Mouse (Mus musculus) Patski (cell line): ENCODE results near the gene Ccdc97. TPM values are rescaled to one million over a fixed set of nuclear protein-coding genes. Genes with fewer than 3 reads are reported as not detected.

Experiments used
- ATAC-seq: fragments of 100-300 bp; one replicate; pipeline ENCODE4 v1.8.0; 2021
- CTCF ChIA-PET: fragments of 350-600 bp; sonication (Branson Sonifier 250); formaldehyde crosslinking; loops from one replicate; lab custom pipeline; 2022; ENCODE audit warnings: inconsistent platforms; lab: Charles Lee
- POLR2A ChIA-PET: fragments of 350-600 bp; sonication (Branson Sonifier 250); formaldehyde crosslinking; loops from one replicate; lab custom pipeline; 2022; ENCODE audit warnings: antibody characterized with exemption, inconsistent platforms; lab: Charles Lee
- DNase-seq: peaks from one replicate; pipeline ENCODE4 v3.0.0-alpha.2; 2011; ENCODE audit warnings: low read depth, low spot score
- H3K27me3 ChIP-seq: fragments of 371-371 bp; one replicate; pipeline ENCODE4 v1.5.1; 2021
- CTCF ChIP-seq: fragments of 100-300 bp; IDR thresholded peaks from one replicate; pipeline ENCODE4 v1.5.1; 2021
- in situ Hi-C: fragments of 300-500 bp; cut with MboI; formaldehyde crosslinking; loops from 3 replicates; pipeline ENCODE4 v1.11.1; 2018; ENCODE audit warnings: low pct_unique_long_range_greater_than_20kb, mixed read lengths
- polyA plus RNA-seq: library from polyadenylated mRNA; unstranded; gene quantifications from one replicate; pipeline ENCODE4 v1.2.3, GENCODE M21; 2021

Ccdc97 gene
- polyA plus RNA-seq, 1 experiment from 2014 or later: 33.7 TPM

DNA sequence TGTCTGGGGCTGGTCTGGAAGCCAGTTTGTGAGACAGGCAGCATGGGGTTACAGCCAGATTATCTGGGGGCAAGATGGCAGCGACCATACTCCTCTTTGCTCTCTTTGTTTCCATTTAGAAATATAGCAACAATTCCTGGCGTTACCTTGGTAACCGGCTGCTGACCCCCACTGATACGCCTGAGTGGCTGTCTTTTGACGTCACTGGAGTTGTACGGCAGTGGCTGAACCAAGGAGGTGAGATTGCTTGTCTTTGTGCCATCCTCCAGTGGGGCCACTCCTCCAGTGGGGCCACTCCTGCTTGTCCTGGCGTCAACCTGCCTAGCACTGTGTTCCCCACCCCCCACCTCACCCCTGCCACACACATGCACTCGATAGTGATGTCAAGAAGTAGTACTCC lies 24.8 kb downstream of the Ccdc97 start:
- ChIA-PET CTCF (no interaction called here), POLR2A (no interaction called here)
- no peak for TF ChIP-seq CTCF
- no peak for ATAC-seq
- no peaks in the 10 kb centered on the region for H3K27me3 ChIP-seq
- in situ Hi-C loops: no loop called here
- DNase-seq: no peak

DNA sequence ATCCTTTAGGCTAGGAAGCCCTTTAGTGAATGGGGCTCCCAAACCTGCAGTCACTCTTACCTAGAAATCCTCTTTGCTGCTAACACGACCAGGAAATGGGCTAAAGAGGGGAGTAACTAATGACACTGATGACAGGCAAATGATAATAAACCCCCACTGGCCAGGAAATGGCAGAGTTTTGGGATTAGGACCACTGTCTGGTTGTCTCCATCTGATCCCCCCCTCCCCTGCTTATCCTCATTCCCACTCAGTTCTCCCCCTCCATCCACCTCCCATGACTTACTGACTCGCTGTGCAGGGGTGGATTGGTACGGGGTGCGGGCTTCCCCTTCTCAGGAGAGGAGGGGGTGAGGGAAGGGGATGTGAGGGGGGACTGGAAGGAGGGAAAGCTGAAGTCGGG lies 28.8 kb downstream of the Ccdc97 start:
- POLR2A ChIA-PET: no interaction called here
- ATAC-seq (no peak), DNase-seq (no peak)
- in situ Hi-C loops: no loop called here
- CTCF ChIA-PET: no interaction called here
- TF ChIP-seq CTCF: no peak
- H3K27me3 ChIP-seq: no peaks in the 10 kb centered on the region

DNA sequence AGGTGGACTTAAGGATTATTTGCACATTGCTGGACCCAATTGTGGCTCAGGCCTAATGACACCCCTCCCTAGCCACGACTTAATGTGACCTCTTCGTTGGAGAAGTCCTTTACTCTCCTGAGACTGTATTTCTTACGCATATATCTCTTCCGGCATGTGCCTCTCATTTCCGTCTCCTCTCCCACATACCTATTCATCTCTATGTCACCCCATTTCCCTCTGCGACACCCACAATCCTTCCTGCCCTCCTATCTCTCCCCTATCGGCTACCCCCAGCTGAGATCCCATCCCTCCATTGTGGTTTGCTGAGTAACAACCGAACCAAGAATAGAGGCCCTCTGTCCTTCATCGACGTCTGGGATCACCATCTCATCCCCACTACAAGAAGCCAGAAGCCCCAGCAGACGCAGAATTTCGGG lies 29.3 kb downstream of the Ccdc97 start:
- DNase-seq (no peak), ATAC-seq (no peak)
- H3K27me3 ChIP-seq: no peaks in the 10 kb centered on the region
- CTCF ChIA-PET: interaction anchor here (1.8 kb wide), 1 partner anchor 66 kb away, joined by 4 read pairs; no protein-coding TSS in a partner anchor
- POLR2A ChIA-PET: no interaction called here
- in situ Hi-C loops: no loop called here
- TF ChIP-seq CTCF: no peak

DNA sequence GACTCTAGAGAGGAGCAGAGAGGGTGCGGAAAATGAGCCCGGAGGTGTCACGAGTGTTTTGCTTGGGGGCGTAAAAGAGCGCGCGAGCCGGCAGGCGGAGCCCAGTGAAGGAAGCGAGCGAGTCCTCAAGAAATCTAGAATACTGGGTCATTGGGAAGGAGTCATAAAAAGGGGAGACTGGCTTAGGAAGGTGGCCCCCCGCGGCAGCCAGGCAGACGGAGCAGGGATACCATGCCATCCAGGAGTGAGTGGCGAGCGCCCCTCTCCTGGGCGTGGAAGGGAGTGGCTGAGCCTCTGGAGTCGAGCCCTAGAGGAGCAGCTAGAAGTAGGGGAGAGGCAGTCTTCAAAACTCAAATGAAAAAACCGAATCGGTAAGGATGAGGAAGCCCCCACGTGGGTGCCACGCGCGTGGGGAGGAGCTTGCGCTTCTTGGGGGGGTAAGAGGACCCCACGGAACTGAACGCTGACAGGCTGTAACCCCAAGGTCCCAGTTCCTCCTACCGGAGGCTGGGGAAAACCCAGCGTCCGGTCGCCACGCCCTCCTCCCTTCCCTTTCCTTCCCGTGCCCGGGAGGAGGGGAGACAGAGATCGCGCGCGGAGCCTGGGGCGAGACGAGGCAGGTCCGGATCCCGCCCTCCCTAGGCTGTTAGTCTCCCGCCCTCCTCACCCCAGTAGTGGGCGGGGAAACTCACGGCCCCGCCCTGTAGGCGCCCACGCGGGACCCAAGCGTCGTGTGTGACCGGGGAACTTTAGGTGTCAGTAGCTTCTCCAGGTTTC lies 29.9 kb downstream of the Ccdc97 start:
- POLR2A ChIA-PET: interaction anchor here (1.0 kb wide), 1 partner anchor 30 kb away, joined by 3 read pairs; no protein-coding TSS in a partner anchor

DNA sequence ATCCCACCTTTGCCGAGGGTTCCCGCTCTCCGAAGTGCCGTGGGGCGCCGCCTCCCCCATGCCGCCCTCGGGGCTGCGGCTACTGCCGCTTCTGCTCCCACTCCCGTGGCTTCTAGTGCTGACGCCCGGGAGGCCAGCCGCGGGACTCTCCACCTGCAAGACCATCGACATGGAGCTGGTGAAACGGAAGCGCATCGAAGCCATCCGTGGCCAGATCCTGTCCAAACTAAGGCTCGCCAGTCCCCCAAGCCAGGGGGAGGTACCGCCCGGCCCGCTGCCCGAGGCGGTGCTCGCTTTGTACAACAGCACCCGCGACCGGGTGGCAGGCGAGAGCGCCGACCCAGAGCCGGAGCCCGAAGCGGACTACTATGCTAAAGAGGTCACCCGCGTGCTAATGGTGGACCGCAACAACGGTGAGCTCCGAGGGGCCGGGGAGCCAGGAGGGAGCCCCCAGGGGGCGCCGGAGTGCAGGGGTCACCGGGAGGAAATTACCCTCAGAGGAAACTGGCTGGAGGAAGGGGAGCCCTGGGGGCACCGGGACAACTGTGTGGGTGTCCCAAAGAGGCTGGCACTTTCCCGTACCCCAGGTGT lies 31.0 kb downstream of the Ccdc97 start:
- no peaks in the 10 kb centered on the region for H3K27me3 ChIP-seq
- ATAC-seq (peak; percentile 13), DNase-seq (no peak)
- in situ Hi-C loops: no loop called here
- ChIA-PET CTCF (interaction anchor here (1.4 to 1.8 kb wide), 2 partner anchors 49 to 64 kb away, joined by 3 to 4 read pairs; no protein-coding TSS in a partner anchor), POLR2A (interaction anchor here (1.0 kb wide), 1 partner anchor 32 kb away, joined by 3 read pairs; no protein-coding TSS in a partner anchor)
- no peak for TF ChIP-seq CTCF

More for the DNA sequence above, 29.9 kb downstream of the Ccdc97 start:
- no peak for TF ChIP-seq CTCF
- DNase-seq (no peak), ATAC-seq (peak; percentile 28)
- CTCF ChIA-PET: interaction anchor here (1.8 kb wide), 1 partner anchor 66 kb away, joined by 4 read pairs; no protein-coding TSS in a partner anchor
- H3K27me3 ChIP-seq: no peaks in the 10 kb centered on the region
- in situ Hi-C loops: no loop called here

DNA sequence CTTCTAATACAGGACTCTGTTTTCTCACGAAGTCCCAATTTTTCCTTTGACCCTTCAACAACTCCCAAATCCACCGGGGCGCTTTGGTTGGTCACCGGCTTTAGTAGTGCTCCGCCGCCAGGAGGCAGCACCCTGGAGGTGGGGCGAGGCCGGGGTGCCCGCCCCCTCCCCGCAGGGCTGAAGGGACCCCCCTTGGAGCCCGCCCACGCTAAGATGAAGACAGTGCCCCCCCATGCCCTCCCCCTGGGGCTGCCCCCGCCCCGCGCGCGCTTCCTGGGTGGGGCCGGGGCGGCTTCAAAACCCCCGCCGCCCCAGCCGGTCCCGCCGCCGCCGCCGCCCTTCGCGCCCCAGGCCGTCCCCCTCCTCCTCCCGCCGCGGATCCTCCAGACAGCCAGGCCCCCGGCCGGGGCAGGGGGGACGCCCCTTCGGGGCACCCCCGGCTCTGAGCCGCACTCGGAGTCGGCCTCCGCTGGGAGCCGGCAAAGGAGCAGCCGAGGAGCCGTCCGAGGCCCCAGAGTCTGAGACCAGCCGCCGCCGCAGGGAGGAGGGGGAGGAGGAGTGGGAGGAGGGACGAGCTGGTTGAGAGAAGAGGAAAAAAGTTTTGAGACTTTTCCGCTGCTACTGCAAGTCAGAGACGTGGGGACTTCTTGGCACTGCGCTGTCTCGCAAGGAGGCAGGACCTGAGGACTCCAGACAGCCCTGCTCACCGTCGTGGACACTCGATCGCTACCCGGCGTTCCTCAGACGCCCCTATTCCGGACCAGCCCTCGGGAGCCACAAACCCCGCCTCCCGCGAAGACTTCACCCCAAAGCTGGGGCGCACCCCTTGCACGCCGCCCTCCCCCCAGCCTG lies 32.0 kb downstream of the Ccdc97 start, which contains the start of gene Tgfb1:
Gene Tgfb1 (plus strand): TSS at position 323 of the 852 bp plus-strand sequence.
- POLR2A ChIA-PET: no interaction called here
- peak; percentile 37 for ATAC-seq
- in situ Hi-C loops: no loop called here
- no peak for DNase-seq
- CTCF ChIA-PET: interaction anchor here (1.0 to 1.4 kb wide), 2 partner anchors 22 to 50 kb away, joined by 3 read pairs; no protein-coding TSS in a partner anchor
- TF ChIP-seq CTCF: no peak
- H3K27me3 ChIP-seq: no peaks in the 10 kb centered on the region

DNA sequence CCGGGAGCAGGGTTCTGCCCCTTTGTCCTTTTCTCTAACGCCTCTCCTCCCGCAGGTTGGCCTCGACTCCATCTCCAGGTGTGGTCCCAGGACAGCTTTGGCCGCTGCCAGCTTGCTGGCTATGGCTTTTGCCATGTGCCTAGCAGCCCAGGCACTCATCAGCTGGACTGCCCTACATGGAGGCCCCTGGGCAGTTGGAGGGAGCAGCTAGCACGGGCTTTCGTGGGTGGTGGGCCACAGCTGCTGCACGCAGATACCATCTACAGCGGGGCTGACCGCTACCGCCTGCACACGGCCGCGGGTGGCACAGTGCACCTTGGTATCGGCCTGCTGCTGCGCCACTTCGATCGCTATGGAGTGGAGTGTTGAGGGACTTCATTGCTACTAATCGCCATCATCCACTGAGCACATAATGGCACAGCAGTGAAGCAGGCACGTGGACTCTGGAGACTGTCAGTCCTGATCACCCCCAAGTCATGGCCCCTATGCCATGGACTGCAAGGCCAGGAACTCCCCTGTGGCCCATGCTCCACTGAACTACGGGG lies 32.9 kb downstream of the Ccdc97 start:
- H3K27me3 ChIP-seq: no peaks in the 10 kb centered on the region
- ATAC-seq (no peak), DNase-seq (no peak)
- TF ChIP-seq CTCF: no peak
- in situ Hi-C loops: no loop called here
- ChIA-PET POLR2A (no interaction called here), CTCF (interaction anchor here (1.0 kb wide), 1 partner anchor 34 kb away, joined by 3 read pairs; no protein-coding TSS in a partner anchor)

DNA sequence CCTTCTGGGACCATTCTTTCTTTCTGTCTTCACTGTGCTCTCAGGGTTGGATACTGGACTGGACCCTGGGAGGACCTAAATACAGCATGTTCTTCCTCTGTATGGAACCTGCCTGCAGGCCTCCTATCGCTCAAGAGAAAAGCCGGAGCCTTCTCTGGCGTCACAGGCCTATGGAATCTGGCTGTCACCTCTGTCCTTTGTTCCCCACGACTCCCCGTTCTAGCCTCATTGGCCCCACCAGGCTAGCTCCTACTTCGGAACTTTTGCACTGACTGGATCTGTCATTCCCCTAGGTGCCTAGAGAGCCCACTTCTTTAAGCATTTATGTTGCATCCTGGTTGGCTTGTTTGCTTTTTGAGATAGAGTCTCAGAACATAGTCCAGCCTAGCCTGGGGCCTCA lies 34.2 kb downstream of the Ccdc97 start:
- POLR2A ChIA-PET: no interaction called here
- H3K27me3 ChIP-seq: no peaks in the 10 kb centered on the region
- no peak for DNase-seq
- in situ Hi-C loops: no loop called here
- no peak for ATAC-seq
- TF ChIP-seq CTCF: no peak
- CTCF ChIA-PET: interaction anchor here (1.5 kb wide), 1 partner anchor 23 kb away, joined by 3 read pairs; no protein-coding TSS in a partner anchor

DNA sequence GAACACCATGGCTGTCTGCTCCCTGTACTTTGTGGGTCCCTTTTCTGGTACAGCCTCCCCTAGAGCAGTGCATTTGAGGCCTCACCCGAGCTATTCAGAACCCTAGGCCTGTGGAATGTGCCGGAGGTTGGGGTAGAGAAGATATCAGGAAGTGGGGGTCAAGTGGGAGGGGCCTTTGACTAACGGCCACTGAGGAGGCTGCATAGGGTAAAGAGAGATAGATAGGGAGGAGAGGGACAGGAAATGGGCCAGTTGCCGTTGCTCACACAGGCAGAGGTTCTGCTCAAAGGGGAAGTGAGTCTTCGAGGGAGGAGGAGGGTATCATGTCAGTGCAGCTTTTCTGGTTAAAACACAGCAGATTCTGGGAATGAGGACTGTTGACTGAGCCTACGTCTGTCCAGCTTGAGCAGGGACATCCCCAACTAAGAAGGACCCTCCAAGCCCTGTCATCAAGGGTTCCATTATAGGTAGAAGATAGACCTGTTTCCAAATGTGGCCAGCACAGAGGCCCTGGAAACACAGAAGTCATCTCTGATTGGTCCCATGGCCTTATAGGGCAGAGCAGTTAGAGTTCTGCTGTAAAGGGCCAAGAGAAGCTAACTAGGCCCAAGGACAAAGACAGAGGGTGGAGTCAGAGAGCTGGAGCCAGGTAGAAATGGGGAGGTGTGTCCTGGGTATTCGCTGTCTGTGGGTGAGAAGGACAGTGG lies 35.3 kb downstream of the Ccdc97 start:
- ATAC-seq (no peak), DNase-seq (no peak)
- CTCF ChIA-PET: interaction anchor here (1.2 to 1.5 kb wide), 3 partner anchors 24 to 122 kb away, joined by 3 to 4 read pairs (median 4); no protein-coding TSS in a partner anchor
- in situ Hi-C loops: no loop called here
- TF ChIP-seq CTCF: no peak
- POLR2A ChIA-PET: no interaction called here
- H3K27me3 ChIP-seq: no peaks in the 10 kb centered on the region
